Mouse (Mus musculus) stomach, postnatal 0 days (tissue): ENCODE measurements around the gene Car1.
"Not testable (repeated sequence)": the region's sequence is repeated elsewhere in the genome, so short reads cannot be mapped to it uniquely, and the experiment has no call there.

ENCODE experiments used
- CTCF ChIP-seq: IDR thresholded peaks from 2 replicates; pipeline ENCODE4 v1.5.1; 2016; ENCODE audit warnings: antibody characterized with exemption, low read depth, mild to moderate bottlenecking, moderate library complexity
- EP300 ChIP-seq: optimal IDR thresholded peaks from 2 replicates; pipeline ENCODE3; 2016; ENCODE audit warnings: antibody characterized with exemption

DNA sequence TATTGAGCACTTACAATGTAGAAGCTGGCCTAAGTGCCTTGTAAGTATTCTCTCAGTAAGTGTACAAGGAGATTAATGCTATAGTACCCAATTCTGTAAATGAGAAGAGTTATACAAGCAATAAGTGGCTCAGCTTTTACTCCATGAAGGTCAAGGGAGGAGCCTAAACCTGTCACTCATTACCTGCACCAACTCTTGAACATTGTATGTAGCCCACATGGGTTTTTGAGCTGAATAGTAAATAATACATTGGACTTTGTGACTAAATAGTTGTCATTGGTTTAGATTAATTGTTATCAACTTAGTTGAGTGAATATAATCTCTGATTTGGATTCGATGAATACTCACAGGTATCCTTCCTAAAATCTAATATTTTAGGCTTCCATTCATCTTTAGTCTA lies 35.7 kb downstream of the Car1 start:
- TF ChIP-seq EP300, CTCF: not testable (repeated sequence)
